Mouse (Mus musculus): Measurements from ENCODE around the gene Stk11ip.

The Stk11ip gene

DNA sequence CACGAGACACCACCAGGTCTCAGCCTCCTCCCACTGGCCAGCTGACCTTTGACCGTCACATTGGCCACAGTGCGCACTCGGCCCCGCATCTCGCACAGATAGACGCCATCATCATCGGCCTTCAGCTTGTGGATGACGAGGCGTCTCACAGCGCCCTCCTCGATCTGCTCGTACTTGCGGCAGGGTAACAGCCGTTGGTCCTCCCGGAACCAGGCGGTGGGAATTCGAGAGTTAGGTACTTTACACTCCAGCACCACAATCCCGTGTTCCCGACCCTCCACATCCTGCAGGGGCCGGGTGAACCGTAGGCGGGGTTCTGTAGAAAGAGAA lies 17.7 kb upstream of the Stk11ip start:
- no peak for DNase-seq (ENCODE audit: extremely low spot score, low read depth, low spot score)

DNA sequence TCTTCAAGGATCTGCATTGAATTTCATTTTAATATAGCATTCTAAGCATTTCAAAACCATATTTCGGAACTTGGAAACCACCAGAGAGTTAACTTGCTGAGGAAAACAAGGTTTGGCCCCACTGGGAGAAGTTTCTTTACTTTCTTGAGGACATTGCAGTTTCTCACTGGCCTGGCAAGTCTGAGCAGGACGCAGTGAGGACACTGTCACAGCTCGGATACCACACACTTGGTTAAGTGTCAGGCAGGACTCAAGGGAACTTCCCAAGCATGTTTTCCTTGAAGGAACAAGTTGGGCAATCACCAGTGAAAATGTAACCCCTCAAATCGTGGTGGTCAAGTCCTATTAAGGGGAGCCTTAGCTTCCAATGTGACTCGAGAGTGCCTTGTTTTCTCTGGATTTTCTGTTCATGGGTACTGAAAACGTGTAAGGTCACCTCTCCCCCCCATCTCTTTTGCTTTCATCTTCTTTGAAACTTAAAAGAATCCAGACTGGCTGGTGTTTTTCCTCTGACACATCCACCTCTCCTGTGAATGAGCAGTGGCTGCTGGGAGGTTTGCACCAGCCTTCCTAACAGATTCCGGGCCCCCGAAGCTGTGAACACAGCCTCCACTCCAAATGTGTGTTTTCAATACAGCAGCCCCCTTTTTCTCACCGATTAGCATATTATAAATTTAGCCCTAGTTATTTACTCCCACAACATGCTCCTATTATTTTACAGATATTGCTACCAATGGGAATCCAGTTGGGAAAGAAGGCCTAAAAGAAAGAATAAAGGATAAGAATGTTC lies 16.9 kb upstream of the Stk11ip start:
- DNase-seq (ENCODE audit: extremely low spot score, low read depth, low spot score): no peak

DNA sequence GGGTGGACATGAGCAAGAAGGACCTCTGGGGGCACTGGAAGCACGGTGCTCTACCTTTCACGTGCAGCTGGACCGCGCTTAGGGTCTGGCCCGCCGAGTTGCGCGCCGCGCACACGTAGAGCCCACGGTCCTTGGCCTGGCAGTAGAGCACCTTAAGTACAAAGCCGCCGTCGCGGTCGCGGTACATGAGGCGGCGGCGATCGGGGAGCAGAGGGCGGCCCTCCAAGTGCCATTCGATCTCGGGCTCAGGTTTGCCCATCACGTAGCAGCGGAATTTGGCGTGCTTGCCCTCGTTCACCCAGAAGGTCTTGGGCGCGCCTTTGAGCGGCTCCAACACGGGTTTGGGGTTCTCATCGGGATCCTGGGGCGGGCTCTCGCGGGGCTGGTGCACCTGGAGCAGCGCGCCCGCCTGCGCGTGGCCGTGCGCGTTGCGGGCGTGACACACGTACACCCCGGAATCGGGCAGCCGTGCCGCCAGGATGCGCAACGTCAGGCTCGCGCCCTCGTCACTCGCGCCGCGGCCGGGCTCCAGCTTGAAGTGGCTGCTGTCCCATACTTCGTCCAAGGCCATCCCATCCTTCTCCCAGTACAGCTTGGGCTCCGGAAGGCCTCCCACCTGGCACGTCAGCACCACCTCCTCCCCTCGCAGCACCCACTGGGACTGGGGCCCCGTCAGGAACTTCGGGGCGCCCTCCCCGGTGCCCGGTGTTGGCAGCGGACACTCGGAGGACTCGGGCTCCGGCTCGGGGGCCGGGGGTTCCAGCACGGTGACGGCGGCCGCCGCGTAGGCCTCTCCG lies 16.0 kb upstream of the Stk11ip start:
- DNase-seq (ENCODE audit: extremely low spot score, low read depth, low spot score): no peak

DNA sequence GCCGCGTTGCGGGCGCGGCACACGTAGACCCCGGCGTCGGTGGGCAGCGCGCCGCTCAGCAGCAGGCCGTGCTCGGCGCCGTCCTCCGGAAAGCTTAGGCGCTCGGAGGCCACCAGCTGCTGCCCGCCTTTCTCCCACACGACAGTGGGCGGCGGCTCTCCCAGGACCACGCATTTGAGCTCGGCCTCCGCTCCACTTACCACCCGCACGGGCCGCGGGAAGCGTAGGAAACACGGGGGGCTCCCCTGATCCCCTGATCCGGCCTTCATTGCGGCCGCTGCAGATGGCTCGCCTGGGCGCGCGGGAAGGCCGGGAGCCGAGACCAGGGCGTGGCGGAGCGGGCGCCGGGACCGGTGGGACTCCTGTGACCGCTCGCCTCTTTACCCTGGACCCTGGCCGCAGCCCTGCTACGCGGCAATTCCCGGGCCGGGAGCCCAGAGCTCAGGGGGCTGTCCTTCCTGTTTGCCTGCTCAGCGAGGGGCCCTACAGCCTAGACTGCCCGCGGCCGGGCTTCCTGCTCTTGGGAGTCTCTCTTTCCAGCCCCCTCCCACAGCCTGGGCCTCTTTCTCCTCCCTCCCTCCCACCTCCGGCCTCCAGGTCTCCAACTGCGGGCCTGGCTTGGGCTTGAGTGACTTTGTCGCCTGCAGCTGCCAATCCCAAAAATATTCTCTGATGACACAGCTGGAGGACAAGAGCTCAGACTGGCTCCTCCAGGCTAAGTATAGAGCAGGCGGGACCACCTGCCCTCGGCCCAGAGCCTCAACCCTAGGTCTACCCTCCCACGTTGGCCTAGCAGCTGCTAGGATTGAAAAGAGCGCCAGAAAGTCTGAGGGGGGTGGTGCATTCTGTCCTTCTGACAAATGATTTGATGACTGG lies 15.1 kb upstream of the Stk11ip start, which contains the start of gene Obsl1:
Obsl1 (minus strand) TSS at position 497 of the 876 bp plus-strand sequence.
- no peak for DNase-seq (ENCODE audit: extremely low spot score, low read depth, low spot score)

DNA sequence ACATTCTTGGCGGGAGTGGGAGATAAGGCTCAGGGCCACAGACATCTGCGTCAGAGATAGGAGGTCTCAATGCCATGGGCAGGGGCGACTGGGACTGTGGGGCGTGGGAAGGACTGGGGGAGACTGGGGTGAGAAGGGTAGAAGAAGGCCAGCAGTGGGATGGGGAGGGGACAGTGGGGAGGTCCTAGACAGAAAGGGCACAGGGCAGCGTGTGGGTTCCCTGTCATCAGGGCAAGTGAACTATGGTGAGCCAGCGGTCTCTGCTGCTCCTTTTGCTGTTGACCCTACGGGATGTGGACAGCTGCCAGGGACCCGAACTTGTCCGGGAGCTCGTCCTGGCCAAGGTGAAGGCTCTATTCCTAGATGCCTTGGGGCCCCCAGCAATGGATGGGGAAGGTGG lies 14.3 kb upstream of the Stk11ip start, which contains the start of gene Inha:
Inha (plus strand) TSS at position 72 of the 400 bp plus-strand sequence.
- no peak for DNase-seq (ENCODE audit: extremely low spot score, low read depth, low spot score)

DNA sequence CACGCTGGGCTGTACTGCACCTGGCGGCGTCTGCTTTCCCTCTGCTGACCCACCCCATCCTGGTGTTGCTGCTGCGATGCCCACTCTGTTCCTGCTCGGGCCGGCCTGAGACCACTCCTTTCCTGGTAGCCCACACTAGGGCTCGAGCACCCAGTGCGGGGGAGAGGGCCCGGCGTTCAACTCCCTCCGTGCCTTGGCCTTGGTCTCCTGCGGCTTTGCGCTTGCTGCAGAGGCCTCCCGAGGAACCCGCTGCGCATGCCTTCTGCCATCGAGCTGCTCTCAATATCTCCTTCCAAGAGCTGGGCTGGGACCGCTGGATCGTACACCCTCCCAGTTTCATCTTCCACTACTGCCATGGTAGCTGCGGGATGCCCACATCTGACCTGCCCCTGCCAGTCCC lies 11.7 kb upstream of the Stk11ip start:
- DNase-seq (ENCODE audit: extremely low spot score, low read depth, low spot score): no peak

DNA sequence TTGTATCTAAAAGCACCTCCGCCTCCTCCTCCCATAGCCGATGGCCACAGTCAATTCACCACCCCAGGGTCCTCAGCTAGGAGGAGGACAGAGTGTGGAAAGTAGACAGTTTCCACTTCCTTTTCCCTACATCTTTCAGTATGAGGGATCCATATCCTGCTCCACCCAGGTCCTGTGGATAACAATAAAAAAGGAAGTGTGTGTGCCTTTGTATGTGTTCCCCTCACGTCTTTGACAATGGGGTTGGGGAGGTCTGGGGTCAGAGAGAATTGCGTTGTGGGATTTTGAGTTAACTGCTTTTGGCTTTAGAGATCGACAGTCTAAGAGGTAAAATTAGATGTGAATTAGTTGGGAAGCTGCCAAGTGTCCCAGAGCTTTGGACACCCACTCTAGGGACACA lies 11.2 kb upstream of the Stk11ip start:
- no peak for DNase-seq (ENCODE audit: extremely low spot score, low read depth, low spot score)

DNA sequence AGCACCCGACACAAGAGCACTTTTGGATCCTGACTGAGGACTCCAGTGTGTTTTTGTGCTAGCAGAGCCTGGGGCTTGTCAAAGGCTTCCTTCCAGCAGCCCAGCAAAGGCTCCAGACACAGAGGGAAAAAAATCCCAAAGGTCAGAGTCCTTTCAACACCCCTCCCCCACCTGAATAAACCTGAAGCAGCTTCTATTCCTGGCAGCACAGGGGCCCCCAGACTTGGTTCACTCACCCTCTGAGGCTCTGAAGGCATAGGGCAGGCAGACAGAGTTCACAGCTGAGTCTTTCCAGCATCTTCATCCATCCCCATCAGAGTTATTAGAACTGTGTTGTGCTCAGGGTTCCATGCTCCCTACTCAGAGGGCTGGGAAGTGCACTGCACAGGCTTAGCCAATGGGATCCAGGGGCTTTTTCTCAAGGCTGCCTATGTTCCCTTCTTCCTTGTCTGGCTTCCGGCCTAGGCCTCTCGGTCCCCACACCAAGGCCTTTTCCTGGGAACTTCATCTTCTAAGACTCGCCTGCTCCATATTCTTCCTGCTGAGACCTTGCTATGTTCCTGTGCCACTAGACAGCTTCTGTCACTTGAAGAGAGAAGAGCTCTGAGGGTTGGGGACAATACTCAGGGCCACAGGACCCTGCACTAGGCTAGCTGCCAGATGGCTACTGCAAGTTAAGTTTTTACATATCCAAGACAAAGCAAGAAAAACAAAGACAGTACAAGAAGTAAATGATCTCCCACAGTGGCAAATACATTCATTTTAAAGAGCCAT lies 9.7 kb upstream of the Stk11ip start:
- DNase-seq (ENCODE audit: extremely low spot score, low read depth, low spot score): no peak

DNA sequence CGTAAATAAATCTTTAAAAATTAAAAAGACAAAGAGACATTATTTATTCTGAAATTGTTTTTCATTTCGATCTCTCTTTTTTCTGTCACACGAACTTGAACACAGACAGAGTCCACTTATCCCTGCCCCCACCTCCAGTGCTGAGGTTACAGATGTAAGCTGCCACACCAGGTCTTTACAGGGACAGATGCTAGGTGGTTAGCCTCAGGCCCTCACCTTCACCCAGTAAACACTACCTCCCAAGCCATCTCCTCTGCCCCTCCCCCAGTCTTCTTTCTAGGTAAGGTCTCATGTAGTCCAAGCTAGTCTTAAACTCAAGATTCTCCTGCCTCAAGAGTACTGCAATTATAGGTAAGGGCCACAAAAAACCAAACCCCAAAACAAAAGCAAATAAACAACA lies 8.8 kb upstream of the Stk11ip start:
- DNase-seq (ENCODE audit: extremely low spot score, low read depth, low spot score): no peak

DNA sequence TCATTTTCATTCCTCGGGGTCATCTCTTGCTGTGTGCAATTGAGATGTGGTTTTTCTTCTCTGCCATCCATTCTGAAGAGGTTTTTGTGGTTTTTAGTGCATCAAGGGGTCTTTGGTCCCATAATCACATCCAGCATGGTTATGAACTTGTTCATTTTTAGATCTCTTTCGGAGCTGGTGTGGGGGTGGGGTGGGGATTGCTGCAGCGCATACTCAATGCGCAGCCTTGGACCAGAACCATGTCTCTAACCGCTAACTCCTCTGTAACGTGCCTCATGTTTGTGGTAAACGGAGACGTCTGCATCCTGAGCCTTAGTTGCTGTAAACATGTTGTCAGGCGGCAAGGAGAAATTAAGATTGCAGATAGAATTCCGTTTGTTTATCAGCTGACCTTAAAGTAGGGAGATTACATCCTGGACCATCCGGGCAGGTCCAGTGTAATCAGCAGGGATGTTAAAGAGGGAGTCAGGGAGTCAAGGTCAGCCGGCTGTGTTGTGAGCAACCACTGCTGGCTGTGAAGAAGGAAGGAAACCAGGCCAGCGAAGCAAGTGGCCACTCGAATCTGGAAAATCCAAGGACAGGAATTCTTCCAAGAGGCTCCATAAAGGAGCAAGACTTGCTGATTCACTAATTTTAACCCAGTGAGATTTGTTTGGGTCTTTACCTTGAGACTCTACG lies 4.5 kb upstream of the Stk11ip start:
- DNase-seq (ENCODE audit: extremely low spot score, low read depth, low spot score): no peak

DNA sequence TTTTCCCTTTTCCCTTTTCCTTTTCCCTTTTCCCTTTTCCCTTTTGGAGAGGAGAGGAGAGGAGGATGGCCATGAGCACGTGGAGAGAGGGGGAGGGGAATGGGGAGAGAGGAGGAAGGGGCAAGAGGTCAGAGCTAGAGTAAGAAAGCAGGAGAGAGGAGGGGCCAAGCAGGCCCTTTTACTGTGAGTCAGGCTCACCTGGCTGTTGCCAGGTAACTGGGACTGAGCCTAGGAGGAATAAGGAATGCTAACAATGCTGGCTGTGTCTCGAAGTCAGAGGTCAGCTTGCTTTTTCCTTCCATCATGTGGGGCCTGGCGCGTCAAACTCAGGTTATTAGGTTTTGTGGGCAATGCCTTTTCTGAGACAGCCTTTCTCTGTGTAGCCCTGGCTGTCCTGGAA lies 3.3 kb upstream of the Stk11ip start:
- no peak for DNase-seq (ENCODE audit: extremely low spot score, low read depth, low spot score)

DNA sequence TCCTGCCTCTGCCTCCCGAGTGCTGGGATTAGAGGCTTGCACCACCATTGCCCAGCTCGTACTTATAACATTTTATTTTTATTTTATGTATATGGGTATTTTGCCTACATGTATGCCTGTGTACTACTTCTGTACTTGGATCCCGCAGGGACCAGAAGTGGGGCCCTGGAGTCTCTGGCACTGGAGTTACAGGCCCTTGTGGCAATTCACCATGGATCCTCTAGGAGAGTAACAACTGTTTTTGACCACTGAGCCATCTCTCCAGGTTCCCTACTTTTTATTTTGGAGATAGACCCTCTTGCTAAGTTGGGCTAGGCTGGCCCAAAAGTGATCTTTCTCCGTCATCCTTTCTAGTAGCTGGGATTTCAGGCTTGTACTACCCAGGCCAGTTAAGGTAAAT lies 2.9 kb upstream of the Stk11ip start:
- DNase-seq (ENCODE audit: extremely low spot score, low read depth, low spot score): no peak

DNA sequence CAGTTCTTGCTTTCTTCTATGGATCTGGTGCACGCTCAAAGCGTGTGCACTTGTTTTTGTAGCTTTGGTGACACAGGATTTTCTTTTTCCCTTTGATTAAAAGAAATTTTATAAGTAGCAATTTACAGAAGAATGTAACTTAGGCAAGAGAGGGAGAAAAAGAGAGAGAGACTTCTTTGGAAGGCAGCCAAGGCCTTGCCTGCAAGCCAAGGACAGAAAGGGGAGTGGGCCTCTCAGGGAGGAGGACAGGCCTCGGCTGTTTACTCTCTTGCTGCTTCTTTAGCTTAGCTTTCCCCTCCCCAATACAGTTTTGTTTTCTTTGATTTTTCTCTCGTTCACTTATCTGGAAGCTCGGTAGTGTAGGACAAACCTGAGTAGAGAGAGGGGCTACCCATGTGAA lies 1.8 kb upstream of the Stk11ip start:
- no peak for DNase-seq (ENCODE audit: extremely low spot score, low read depth, low spot score)

DNA sequence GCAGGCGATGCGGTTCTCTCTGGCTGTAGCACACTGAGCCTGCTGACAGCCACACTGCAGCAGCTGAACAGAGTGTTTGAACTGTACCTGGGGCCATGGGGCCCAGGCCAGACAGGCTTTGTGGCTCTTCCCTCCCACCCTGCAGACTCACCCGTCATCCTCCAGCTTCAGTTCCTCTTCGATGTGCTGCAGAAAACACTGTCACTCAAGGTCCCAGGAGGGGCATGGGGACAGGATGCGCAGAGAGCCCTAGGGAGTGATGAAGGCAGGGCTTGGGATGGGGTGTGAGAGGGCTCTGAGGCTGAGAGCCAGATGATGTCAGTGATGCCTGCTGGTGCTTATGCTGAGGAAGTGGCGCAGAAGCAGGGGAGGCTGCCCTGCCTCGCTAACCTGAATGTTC lies 3.4 kb downstream of the Stk11ip start:
- DNase-seq (ENCODE audit: extremely low spot score, low read depth, low spot score): no peak

DNA sequence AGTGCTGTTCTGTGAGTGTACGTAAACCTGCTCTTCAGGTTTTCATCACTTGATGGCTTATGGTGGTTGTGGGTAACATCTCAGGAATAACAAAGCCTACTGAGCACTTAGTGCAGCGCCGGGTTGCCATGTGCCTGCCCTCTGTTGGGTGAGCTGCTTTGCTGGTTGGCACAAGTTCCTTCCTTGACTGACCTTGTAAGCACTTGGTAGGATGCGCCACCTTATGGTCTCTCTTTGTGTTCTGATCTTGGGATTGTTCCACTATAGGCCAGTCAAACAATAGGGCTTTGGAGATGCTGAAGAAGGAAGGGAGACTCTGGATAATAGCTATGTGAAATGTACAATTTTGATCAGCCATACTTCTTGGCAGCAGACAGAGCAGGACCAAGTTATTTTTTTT lies 9.2 kb downstream of the Stk11ip start:
- no peak for DNase-seq (ENCODE audit: extremely low spot score, low read depth, low spot score)

DNA sequence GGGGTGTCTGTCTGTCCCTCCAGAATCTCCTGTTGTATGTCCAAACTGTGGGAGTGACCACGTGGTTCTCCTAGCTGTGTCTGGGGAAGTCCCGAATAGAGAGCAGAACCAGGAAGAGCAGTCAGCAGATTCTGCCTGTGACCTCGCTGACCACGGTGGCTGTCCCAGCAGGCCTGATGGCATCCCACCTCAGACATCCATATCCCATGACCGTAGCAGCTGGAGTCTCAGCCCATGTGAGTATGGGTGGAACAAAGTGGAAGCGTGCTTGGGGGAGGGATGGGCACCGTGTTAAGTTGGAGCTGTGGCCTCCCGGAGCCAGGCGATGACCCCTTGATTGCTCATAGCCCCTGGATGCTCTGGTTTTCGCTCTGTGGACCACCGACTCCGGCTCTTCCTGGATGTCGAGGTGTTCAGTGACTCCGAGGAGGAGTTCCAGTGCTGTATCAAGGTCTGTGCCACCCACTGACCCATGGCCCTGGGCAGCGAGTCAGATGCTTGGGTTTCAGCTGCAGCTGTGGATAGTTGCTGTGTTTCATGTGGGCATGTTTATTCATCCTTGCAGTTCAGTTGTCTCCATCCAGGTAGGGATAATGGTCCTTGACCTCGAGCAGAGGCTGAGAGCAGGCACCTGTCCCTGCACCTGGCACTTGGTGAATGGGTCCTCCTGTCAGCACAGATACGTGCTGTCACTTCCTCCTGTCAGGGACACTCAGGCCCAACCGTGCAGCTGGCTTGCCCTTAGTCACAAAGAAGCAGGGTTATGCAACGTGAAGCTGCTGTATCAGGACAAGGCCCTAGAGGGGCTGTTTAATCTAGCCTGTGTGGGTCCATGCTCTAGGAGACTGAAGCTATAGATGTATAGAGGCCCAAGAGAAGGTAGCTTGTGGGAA lies 11.2 kb downstream of the Stk11ip start:
- DNase-seq (ENCODE audit: extremely low spot score, low read depth, low spot score): no peak

DNA sequence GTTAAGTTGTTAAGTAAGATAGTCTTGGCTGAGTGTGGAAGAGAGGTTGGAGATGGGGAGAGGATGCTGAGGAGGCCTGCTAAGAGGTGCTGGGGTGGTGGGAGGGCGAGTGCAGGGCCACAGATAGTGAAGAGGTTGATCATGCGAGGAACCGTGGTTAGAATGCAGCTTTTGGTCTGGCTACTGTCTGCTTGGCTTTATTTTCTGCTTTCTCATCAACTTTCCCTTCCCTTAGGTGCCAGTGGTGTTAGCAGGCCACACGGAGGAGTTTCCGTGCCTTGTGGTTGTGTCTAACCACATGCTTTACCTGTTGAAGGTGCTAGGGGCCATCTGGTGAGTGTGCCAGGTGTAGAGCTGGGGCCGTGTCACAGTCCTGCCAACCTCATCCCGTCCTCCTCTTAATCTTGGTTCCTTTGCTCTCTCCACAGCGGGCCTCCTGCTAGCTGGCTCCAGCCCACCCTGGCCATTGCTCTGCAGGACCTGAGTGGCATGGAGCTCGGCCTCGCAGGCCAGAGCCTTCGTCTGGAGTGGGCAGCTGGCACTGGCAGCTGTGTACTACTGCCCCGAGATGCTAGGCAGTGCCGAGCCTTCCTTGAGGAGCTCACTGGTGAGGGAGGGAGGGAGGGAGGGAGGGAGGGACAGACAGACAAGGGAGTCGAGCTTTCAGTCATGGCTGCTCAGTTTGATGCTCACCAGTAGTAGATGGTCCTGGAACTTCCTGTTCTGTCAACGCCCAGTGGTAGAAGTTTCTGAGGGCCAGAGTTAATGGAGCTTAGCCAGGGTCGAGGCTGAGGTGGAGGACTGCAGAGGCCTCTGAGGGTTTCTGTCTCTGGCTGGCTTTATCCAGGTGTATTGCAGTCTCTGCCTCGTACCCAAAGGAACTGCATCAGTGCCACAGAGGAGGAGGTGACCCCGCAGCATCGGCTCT lies 12.3 kb downstream of the Stk11ip start:
- DNase-seq (ENCODE audit: extremely low spot score, low read depth, low spot score): no peak

DNA sequence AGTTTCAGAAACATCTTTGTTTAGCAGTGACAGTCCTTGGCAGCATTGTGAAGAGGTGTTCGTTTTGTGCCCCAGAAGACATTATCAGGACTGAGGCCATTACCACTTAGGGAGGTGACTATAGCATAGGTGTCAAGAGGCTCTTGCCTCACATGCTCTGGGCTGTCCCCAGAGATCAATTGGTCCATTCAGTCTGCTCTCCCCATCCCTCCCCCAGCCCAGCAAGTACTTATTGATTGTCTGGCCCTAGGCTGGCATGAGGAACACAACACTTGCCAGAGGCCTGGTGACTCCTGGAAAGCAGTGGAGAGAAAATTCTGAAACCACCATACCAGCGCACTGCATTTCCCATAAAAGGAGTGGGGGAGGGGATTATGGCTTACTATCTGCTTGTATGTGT lies 16.3 kb downstream of the Stk11ip start:
- DNase-seq (ENCODE audit: extremely low spot score, low read depth, low spot score): no peak
